Mouse (Mus musculus) bone marrow macrophage, adult 2 months (primary cell): ENCODE measurements around the gene Rbpjl.

ENCODE experiments used
- CTCF ChIP-seq: IDR thresholded peaks from 2 replicates; pipeline ENCODE4 v1.5.1; 2012; ENCODE audit warnings: low read depth, mild to moderate bottlenecking, low read length, moderate library complexity
- POLR2A ChIP-seq: IDR thresholded peaks from 2 replicates; pipeline ENCODE4 v1.6.1; 2012; ENCODE audit warnings: mild to moderate bottlenecking, low read depth, low read length, borderline replicate concordance

DNA sequence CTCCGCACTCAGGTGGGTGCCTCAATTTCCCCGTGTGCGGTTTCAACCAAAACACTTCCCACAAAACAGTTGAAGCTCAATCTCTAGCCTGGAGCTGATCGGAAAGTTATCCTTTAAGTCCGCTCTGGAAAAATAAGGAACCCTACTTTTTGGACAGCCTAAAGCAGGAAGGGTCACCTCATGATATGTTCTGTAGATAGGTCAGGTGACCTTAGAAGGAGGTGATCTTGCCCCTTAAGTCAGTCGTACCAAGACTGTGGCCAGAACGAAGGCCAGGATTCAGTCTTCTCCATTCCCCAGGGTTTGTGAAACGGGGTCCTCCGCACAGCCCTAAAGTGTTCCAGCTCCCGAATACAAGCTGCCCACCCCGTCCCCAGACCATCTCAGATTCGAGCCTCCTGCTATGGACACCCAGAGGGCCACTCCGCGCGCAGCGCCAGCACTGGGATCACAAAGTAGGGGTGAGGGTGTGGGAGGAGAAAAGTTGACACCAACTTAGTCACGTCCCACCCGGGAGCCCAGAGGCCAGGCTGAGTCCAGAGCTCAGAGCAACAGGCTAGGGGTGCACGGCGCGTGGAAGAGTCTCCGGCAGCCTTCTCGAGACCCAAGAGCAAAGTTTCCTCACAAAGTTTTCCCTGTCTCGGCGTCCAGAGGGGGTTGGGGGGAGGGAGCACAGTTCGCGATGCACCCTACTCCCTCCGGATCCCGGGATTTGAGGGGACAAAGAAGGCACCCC, 39.5 kb downstream of the Rbpjl start:
- TF ChIP-seq CTCF (no peak), POLR2A (no peak)
